Mouse (Mus musculus): Measurements from ENCODE around the gene Adgrg5. TPM values are rescaled to one million over a fixed set of nuclear protein-coding genes. Genes with fewer than 3 reads are reported as not detected.

The Adgrg5 gene
- polyA plus RNA-seq, 1 experiment: 1.8 TPM

- TF ChIP-seq FLI1 (IDR thresholded peaks at IDR 0.05; ENCODE audit: low read length) (no peak), GATA1 (IDR thresholded peaks at IDR 0.05; ENCODE audit: borderline replicate concordance, low read length) (no peak)
- Histone ChIP-seq H3K4me1 (peaks cover 62% of the 10 kb centered on the region), H3K9me3 (peaks cover 12% of the 10 kb centered on the region), H3K36me3 (replicated peaks; ENCODE audit: low read length) (no peaks in the 10 kb centered on the region), H3K4me3 (replicated peaks) (peak overlapping the region; percentile 91), H3K27me3 (replicated peaks) (peaks cover 95% of the 10 kb centered on the region)
Observed at GRCm38 (mm10) chr8:94916311-94916959, 7.1 kb upstream of the Adgrg5 start.

DNA sequence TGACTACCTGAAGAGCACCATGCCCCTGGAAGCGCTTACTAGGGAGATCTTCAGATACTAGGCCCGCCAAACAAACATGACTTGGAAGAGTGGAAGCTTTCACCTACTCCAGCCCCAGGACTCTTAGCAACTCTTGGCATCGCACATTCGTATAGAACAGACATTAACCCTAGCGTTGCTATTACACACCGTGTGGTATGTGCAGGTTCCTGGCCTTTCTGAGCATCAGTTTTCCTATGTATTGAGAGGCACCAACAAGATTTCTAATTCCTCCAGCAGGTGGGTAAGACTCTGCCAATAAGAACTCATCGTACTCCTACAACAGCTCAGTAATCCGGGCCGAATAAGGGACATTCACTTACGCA is 6.6 kb upstream of the Adgrg5 start:
- peaks cover 57% of the 10 kb centered on the region for H3K4me1 ChIP-seq
- no peak for TF ChIP-seq FLI1 (IDR thresholded peaks at IDR 0.05; ENCODE audit: low read length)
- TF ChIP-seq GATA1 (IDR thresholded peaks at IDR 0.05; ENCODE audit: borderline replicate concordance, low read length): no peak

DNA sequence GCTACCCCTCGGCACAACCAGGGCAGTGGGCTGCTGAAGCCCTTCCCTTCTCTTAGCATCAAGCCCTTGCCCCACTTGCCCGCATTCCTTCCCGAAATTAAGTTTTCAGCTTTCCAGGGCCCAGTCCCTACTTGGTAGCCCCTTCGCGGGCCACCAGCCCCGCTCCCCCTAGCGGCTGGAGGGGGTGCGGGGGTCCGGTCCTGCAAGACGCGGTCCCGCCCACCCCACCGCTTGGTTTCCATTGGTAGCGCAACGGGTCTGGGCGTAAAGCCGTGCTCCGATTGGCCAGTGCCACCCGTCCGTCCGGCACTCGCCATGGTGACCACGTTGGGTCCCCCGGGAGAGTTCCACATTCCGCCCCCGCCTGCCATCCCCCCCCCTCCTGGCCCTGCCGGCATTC is 6.1 kb upstream of the Adgrg5 start:
- no peaks in the 10 kb centered on the region for H3K36me3 ChIP-seq (replicated peaks; ENCODE audit: low read length)
- peaks cover 12% of the 10 kb centered on the region for H3K9me3 ChIP-seq
- H3K4me3 ChIP-seq (replicated peaks): peak overlapping the region; percentile 91
- H3K4me1 ChIP-seq: peaks cover 56% of the 10 kb centered on the region
- TF ChIP-seq FLI1 (IDR thresholded peaks at IDR 0.05; ENCODE audit: low read length) (no peak), GATA1 (IDR thresholded peaks at IDR 0.05; ENCODE audit: borderline replicate concordance, low read length) (no peak)
- peaks cover 92% of the 10 kb centered on the region for H3K27me3 ChIP-seq (replicated peaks)

More for the DNA sequence above, 6.6 kb upstream of the Adgrg5 start:
- Histone ChIP-seq H3K9me3 (peaks cover 12% of the 10 kb centered on the region), H3K27me3 (replicated peaks) (peaks cover 92% of the 10 kb centered on the region), H3K36me3 (replicated peaks; ENCODE audit: low read length) (no peaks in the 10 kb centered on the region), H3K4me3 (replicated peaks) (peak overlapping the region; percentile 91)

DNA sequence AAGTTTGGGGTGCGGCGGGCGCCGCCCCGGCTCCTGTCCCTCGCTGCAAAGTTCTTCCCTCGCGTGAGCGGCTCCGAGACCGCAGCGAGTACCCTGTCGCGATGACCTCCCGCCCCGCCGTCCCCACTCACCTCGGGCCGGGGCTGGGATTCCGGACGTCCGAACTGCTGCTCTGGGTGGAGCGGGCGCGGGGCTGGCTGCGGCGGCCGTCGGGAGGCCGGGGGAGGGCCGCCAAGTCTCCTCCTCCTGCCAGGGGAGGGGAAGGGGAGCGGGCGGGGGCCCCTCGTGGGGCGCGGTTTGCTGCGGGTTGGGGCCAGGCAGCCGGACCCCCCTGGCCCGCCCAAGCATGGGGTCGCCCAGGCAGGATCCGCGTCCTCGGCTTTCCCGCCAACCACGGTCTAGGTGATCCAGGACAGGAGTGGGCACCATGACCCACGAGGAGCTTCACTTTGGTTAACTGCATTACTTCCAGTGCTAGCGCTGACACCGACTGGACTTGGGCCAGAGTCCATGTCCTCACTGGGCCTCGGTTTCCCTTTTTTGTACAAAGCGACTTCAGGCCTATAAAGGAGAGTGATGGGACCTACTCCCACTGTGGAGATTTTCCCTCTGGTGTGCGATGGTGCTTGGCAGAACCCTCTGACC is 5.5 kb upstream of the Adgrg5 start, which contains the start of gene Ccdc102a:
Ccdc102a (minus strand) TSS at position 248 of the 645 bp plus-strand sequence.
- H3K27me3 ChIP-seq (replicated peaks): peaks cover 92% of the 10 kb centered on the region

DNA sequence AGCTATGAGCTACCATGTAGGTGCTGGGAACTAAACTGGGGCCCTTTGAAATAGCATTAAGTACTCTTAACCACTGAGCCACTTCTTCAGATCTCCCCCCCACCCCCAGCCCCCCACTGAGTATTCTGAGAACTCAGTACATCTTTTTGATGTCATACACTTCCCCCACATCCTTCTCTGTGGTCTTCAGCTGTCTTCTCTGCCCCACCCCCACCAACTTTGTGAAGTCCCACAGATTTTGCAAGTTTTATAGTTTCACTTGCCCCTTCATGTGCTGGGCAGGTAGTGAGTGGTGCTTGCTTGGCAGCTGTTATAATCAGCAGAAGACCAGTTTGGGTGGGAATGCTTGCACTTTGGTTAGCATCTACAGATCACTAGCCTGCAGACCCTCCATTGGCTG is 4.2 kb upstream of the Adgrg5 start:
- Histone ChIP-seq H3K27me3 (replicated peaks) (peaks cover 89% of the 10 kb centered on the region), H3K4me1 (peaks cover 68% of the 10 kb centered on the region)

More for the DNA sequence above, 5.5 kb upstream of the Adgrg5 start, which contains the start of gene Ccdc102a:
- TF ChIP-seq FLI1 (IDR thresholded peaks at IDR 0.05; ENCODE audit: low read length): no peak
- TF ChIP-seq GATA1 (IDR thresholded peaks at IDR 0.05; ENCODE audit: borderline replicate concordance, low read length): no peak
- Histone ChIP-seq H3K9me3 (peaks cover 10% of the 10 kb centered on the region), H3K4me3 (replicated peaks) (peak within 1 kb of the TSS; percentile 91), H3K36me3 (replicated peaks; ENCODE audit: low read length) (no peaks in the 10 kb centered on the region), H3K4me1 (peaks cover 56% of the 10 kb centered on the region)

DNA sequence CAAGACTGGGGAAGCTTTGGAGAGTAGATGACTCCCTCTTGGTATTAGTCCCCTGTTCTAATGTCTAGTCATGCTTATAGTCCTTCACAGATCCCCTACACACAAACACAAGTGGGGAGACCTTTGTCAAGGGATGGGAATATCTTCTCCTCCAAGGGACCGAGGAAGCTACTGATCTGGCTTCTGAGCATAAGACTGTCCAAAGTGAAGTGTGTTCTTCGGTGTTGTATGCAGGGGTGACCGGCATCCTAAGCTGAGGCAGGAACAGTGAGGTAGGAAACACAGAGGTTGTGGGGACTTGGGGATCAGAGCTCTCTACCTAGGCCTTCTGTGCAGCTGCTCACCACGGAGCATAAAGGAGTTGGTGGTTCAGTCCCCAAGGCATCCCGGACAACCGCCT is 1.3 kb upstream of the Adgrg5 start:
- no peak overlapping the region for H3K4me3 ChIP-seq (replicated peaks)
- H3K36me3 ChIP-seq (replicated peaks; ENCODE audit: low read length): no peaks in the 10 kb centered on the region
- peaks cover 51% of the 10 kb centered on the region for H3K4me1 ChIP-seq
- TF ChIP-seq GATA1 (IDR thresholded peaks at IDR 0.05; ENCODE audit: borderline replicate concordance, low read length): no peak
- no peak for TF ChIP-seq FLI1 (IDR thresholded peaks at IDR 0.05; ENCODE audit: low read length)
- H3K9me3 ChIP-seq: no peaks in the 10 kb centered on the region
- peaks cover 89% of the 10 kb centered on the region for H3K27me3 ChIP-seq (replicated peaks)

More for the DNA sequence above, 4.2 kb upstream of the Adgrg5 start:
- Histone ChIP-seq H3K36me3 (replicated peaks; ENCODE audit: low read length) (no peaks in the 10 kb centered on the region), H3K9me3 (no peaks in the 10 kb centered on the region), H3K4me3 (replicated peaks) (no peak overlapping the region)
- TF ChIP-seq FLI1 (IDR thresholded peaks at IDR 0.05; ENCODE audit: low read length): no peak
- no peak for TF ChIP-seq GATA1 (IDR thresholded peaks at IDR 0.05; ENCODE audit: borderline replicate concordance, low read length)

- Histone ChIP-seq H3K9me3 (no peaks in the 10 kb centered on the region), H3K4me3 (replicated peaks) (peak overlapping the region; percentile 28), H3K36me3 (replicated peaks; ENCODE audit: low read length) (no peaks in the 10 kb centered on the region), H3K4me1 (peaks cover 46% of the 10 kb centered on the region), H3K27me3 (replicated peaks) (peaks cover 85% of the 10 kb centered on the region)
- no peak for TF ChIP-seq GATA1 (IDR thresholded peaks at IDR 0.05; ENCODE audit: borderline replicate concordance, low read length)
- TF ChIP-seq FLI1 (IDR thresholded peaks at IDR 0.05; ENCODE audit: low read length): no peak
Observed at GRCm38 (mm10) chr8:94922602-94923001, 892 bp upstream of the Adgrg5 start.

- peaks cover 57% of the 10 kb centered on the region for H3K27me3 ChIP-seq (replicated peaks)
- peaks cover 11% of the 10 kb centered on the region for H3K4me1 ChIP-seq
- no peak overlapping the region for H3K4me3 ChIP-seq (replicated peaks)
- no peaks in the 10 kb centered on the region for H3K9me3 ChIP-seq
- H3K36me3 ChIP-seq (replicated peaks; ENCODE audit: low read length): no peaks in the 10 kb centered on the region
- no peak for TF ChIP-seq FLI1 (IDR thresholded peaks at IDR 0.05; ENCODE audit: low read length)
- TF ChIP-seq GATA1 (IDR thresholded peaks at IDR 0.05; ENCODE audit: borderline replicate concordance, low read length): no peak
Observed at GRCm38 (mm10) chr8:94928227-94928626, 4.7 kb downstream of the Adgrg5 start.

GRCm38 (mm10) chr8:94933918-94934317 is 10.4 kb downstream of the Adgrg5 start:
- H3K4me1 ChIP-seq: peaks cover 10% of the 10 kb centered on the region
- peaks cover 73% of the 10 kb centered on the region for H3K27me3 ChIP-seq (replicated peaks)
- H3K9me3 ChIP-seq: no peaks in the 10 kb centered on the region
- TF ChIP-seq FLI1 (IDR thresholded peaks at IDR 0.05; ENCODE audit: low read length) (no peak), GATA1 (IDR thresholded peaks at IDR 0.05; ENCODE audit: borderline replicate concordance, low read length) (no peak)
- no peaks in the 10 kb centered on the region for H3K36me3 ChIP-seq (replicated peaks; ENCODE audit: low read length)
- H3K4me3 ChIP-seq (replicated peaks): no peak overlapping the region

- H3K4me3 ChIP-seq (replicated peaks): no peak overlapping the region
- H3K36me3 ChIP-seq (replicated peaks; ENCODE audit: low read length): no peaks in the 10 kb centered on the region
- TF ChIP-seq GATA1 (IDR thresholded peaks at IDR 0.05; ENCODE audit: borderline replicate concordance, low read length) (no peak), FLI1 (IDR thresholded peaks at IDR 0.05; ENCODE audit: low read length) (no peak)
- H3K27me3 ChIP-seq (replicated peaks): peaks cover 69% of the 10 kb centered on the region
- peaks cover 10% of the 10 kb centered on the region for H3K4me1 ChIP-seq
- no peaks in the 10 kb centered on the region for H3K9me3 ChIP-seq
Observed at GRCm38 (mm10) chr8:94935172-94935571, 11.7 kb downstream of the Adgrg5 start.
